Mouse (Mus musculus) limb, embryonic 13.5 days (tissue): ENCODE data around the gene Tmem165. TPM values are rescaled to one million over a fixed set of nuclear protein-coding genes. Genes with fewer than 3 reads are reported as not detected.

Source experiments
- ATAC-seq: fragments of 200-750 bp; cut with Nextera tagmentation; 2 replicates; pipeline ENCODE4 v1.8.0; 2017; ENCODE audit warnings: low read depth, moderate number of reproducible peaks, moderate TSS enrichment; ENCODE audit not compliant: low FRiP score
- H3K27ac ChIP-seq: fragments of 300-500 bp; sonication (generic); 2 replicates; pipeline ENCODE4 v1.5.1; 2015; ENCODE audit warnings: inconsistent platforms, mild to moderate bottlenecking, moderate library complexity
- H3K27me3 ChIP-seq: fragments of 300-500 bp; sonication (generic); 2 replicates; pipeline ENCODE4 v1.6.1; 2015; ENCODE audit warnings: mild to moderate bottlenecking, inconsistent platforms
- H3K36me3 ChIP-seq: fragments of 300-500 bp; sonication (generic); 2 replicates; pipeline ENCODE4 v1.6.1; 2015; ENCODE audit warnings: inconsistent platforms, mild to moderate bottlenecking, moderate library complexity
- H3K4me1 ChIP-seq: fragments of 300-500 bp; sonication (generic); 2 replicates; pipeline ENCODE4 v1.6.1; 2015; ENCODE audit warnings: inconsistent platforms
- H3K4me2 ChIP-seq: fragments of 300-500 bp; sonication (generic); replicated peaks from 2 replicates; pipeline ENCODE4 v1.6.1; 2015; ENCODE audit warnings: inconsistent platforms, mild to moderate bottlenecking, moderate library complexity
- H3K4me3 ChIP-seq: fragments of 300-500 bp; sonication (generic); 2 replicates; pipeline ENCODE4 v1.5.1; 2015; ENCODE audit warnings: moderate library complexity, mild to moderate bottlenecking, inconsistent platforms
- H3K9ac ChIP-seq: fragments of 300-500 bp; sonication (generic); 2 replicates; pipeline ENCODE4 v1.6.1; 2015; ENCODE audit warnings: mild to moderate bottlenecking, inconsistent platforms
- H3K9me3 ChIP-seq: fragments of 300-500 bp; sonication (generic); 2 replicates; pipeline ENCODE4 v1.6.1; 2016; ENCODE audit warnings: inconsistent platforms
- WGBS: fragments of 180-500 bp; shearing (Covaris S2); methylation state at CpG from one replicate; pipeline ENCODE4 v1.1.7; 2015; 5-methylcytosine and 5-hydroxymethylcytosine counted together
- polyA plus RNA-seq: library from polyadenylated mRNA; unstranded; fragments of >200 nt; fragmentation: Nextera tagmentation; extraction: Ambion mirVana; gene quantifications from 2 replicates; pipeline ENCODE4 v1.2.1, GENCODE M21; 2015

Tmem165 gene
- polyA plus RNA-seq, 1 experiment from 2014 or later = 111 TPM

DNA sequence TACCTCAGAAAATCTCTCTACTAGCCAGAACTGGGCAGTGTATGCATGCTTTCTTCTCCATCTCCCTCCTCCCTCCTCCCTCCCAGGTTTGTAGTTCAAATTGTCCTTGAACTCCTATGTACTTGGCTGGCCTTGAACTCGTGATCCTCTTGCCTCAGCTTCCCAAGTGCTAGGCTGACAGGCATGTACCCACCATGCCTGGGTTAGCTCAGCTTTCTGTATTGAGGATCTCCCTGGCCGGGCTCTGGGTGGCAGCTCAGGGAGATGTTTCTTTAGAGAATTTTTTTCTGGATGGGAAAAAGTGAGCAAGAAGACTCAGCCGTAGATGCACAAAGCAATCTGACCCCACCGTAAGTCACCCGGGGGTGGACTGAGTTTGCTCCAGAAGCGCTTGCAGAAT is 30.7 kb upstream of the Tmem165 start:
- 91% methylated on average over 6 of the region's 6 CpGs for WGBS
- Histone ChIP-seq H3K4me2 (no peak overlapping the region), H3K4me1 (no peaks in the 10 kb centered on the region), H3K36me3 (peaks cover 67% of the 10 kb centered on the region), H3K9ac (no peak overlapping the region), H3K27ac (no peak overlapping the region), H3K9me3 (no peaks in the 10 kb centered on the region), H3K4me3 (no peak overlapping the region), H3K27me3 (no peaks in the 10 kb centered on the region)
- no peak for ATAC-seq

DNA sequence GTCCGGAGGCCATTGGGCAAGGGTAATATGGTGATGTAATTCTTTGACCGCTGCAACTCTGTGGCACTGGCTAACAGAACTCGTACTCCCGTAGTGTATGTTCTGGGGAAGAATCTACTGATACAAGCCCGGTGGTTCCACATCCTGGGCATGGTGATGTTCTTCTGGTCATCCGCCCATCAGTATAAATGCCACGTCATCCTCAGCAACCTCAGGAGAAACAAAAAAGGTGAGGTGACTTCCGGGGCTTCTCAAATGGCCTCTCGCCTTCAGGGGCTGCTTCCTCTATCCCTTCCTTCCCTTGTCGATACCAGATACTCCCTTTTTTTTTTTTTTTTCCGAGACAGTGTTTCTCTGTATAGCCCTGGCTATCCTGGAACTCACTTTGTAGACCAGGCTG is 30.2 kb upstream of the Tmem165 start:
- Histone ChIP-seq H3K4me3 (no peak overlapping the region), H3K36me3 (peaks cover 67% of the 10 kb centered on the region), H3K4me2 (no peak overlapping the region), H3K4me1 (no peaks in the 10 kb centered on the region), H3K9me3 (no peaks in the 10 kb centered on the region), H3K27me3 (no peaks in the 10 kb centered on the region), H3K27ac (no peak overlapping the region), H3K9ac (no peak overlapping the region)
- no peak for ATAC-seq
- WGBS = 93% methylated on average over 11 of the region's 11 CpGs

GRCm38 (mm10) chr5:76154434-76155165 is 29.1 kb upstream of the Tmem165 start:
- Histone ChIP-seq H3K9ac (no peak overlapping the region), H3K27me3 (no peaks in the 10 kb centered on the region), H3K9me3 (no peaks in the 10 kb centered on the region), H3K4me3 (no peak overlapping the region), H3K36me3 (peaks cover 65% of the 10 kb centered on the region), H3K4me2 (no peak overlapping the region), H3K27ac (no peak overlapping the region), H3K4me1 (no peaks in the 10 kb centered on the region)
- 87% methylated on average over 21 of the region's 21 CpGs for WGBS
- ATAC-seq = no peak

DNA sequence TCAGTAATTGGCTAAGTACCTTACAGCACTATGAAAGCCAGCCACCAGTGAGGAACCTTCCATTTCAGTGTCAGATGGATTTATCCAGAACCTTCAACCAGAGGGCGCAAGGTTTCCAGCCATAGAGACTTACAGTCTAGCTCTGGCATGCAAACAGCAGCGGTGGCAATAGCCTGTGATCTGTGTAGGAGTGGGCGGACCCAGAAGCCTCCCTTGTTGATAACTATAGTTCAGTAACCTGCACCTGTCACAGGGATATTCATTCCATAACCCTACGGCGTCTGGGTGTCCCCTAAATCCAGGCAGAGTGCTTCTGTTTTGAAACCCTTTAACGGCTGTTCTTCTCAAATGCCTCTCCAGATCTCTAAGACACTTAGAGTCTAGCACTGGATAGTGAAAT is 24.1 kb upstream of the Tmem165 start:
- Histone ChIP-seq H3K9ac (no peak overlapping the region), H3K27me3 (no peaks in the 10 kb centered on the region), H3K27ac (no peak overlapping the region), H3K36me3 (peaks cover 21% of the 10 kb centered on the region), H3K4me2 (no peak overlapping the region), H3K4me3 (no peak overlapping the region), H3K4me1 (no peaks in the 10 kb centered on the region), H3K9me3 (no peaks in the 10 kb centered on the region)
- ATAC-seq = peak; percentile 69; the same call in 1 of the 2 replicates
- 79% methylated on average over 6 of the region's 6 CpGs for WGBS

DNA sequence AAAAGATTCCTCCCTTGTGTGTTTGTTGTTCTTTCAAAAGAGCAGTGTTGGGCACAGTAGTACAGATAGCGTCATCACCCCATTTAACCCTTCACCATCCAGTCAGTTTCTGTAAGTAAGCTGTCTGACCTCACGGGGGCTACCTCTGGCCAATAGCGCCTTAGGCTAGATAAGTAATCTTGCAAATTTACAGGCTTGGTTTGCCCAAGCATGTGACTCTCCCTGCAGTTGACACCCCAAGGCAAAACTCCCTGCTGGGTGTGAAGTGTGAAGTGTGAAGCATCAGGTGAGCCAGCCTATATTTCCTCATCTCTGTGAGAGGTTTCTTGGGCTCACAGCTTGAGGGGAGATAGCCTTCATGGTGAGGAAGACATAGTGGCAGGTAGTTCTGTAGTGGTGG is 23.6 kb upstream of the Tmem165 start:
- H3K27me3 ChIP-seq = no peaks in the 10 kb centered on the region
- H3K36me3 ChIP-seq = peaks cover 16% of the 10 kb centered on the region
- ATAC-seq = no peak
- H3K4me2 ChIP-seq = no peak overlapping the region
- no peak overlapping the region for H3K9ac ChIP-seq
- no peak overlapping the region for H3K4me3 ChIP-seq
- H3K4me1 ChIP-seq = no peaks in the 10 kb centered on the region
- no peaks in the 10 kb centered on the region for H3K9me3 ChIP-seq
- WGBS = 58% methylated on average over 3 of the region's 3 CpGs
- no peak overlapping the region for H3K27ac ChIP-seq

DNA sequence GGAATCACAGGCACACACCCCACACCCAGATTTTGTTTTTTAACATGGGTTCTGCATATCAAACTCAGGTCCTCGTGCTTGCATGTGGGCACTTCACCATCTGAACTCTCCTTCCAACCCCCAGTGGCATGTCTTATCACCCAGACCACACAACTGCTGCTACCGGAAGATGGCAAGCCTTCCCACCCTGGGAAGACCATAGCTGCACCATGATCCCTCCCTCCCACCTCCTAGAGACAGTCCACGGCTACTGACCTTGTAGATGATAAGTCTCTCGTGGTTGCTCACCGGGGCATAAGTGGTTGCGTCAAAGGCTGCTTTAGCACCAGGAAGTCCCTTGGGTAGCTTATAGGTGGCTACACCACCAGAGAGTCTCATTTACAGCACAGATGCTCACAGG is 22.2 kb upstream of the Tmem165 start:
- H3K9ac ChIP-seq = no peak overlapping the region
- no peaks in the 10 kb centered on the region for H3K27me3 ChIP-seq
- WGBS = 92% methylated on average over 6 of the region's 6 CpGs
- H3K4me1 ChIP-seq = no peaks in the 10 kb centered on the region
- no peaks in the 10 kb centered on the region for H3K9me3 ChIP-seq
- H3K27ac ChIP-seq = no peak overlapping the region
- H3K36me3 ChIP-seq = peaks cover 8% of the 10 kb centered on the region
- ATAC-seq = no peak
- H3K4me2 ChIP-seq = no peak overlapping the region
- no peak overlapping the region for H3K4me3 ChIP-seq

- Histone ChIP-seq H3K4me2 (no peak overlapping the region), H3K9me3 (no peaks in the 10 kb centered on the region), H3K36me3 (peaks cover 5% of the 10 kb centered on the region; the same call in 1 of the 2 replicates), H3K9ac (no peak overlapping the region), H3K27me3 (no peaks in the 10 kb centered on the region), H3K4me1 (no peaks in the 10 kb centered on the region), H3K4me3 (no peak overlapping the region), H3K27ac (no peak overlapping the region)
- whole genome bisulfite sequencing = 89% methylated on average over 5 of the region's 5 CpGs
- ATAC-seq = no peak
These were observed 20.8 kb upstream of the Tmem165 start for GRCm38 (mm10) chr5:76162926-76163325.

GRCm38 (mm10) chr5:76163828-76164390 is 19.8 kb upstream of the Tmem165 start:
- Histone ChIP-seq H3K9ac (no peak overlapping the region), H3K4me1 (no peaks in the 10 kb centered on the region), H3K27ac (no peak overlapping the region), H3K27me3 (no peaks in the 10 kb centered on the region), H3K4me2 (no peak overlapping the region), H3K4me3 (no peak overlapping the region), H3K36me3 (peaks cover 2% of the 10 kb centered on the region; the same call in 1 of the 2 replicates), H3K9me3 (no peaks in the 10 kb centered on the region)
- no peak for ATAC-seq
- 51% methylated on average over 4 of the region's 4 CpGs for WGBS

- H3K27ac ChIP-seq = no peak overlapping the region
- H3K27me3 ChIP-seq = no peaks in the 10 kb centered on the region
- H3K36me3 ChIP-seq = no peaks in the 10 kb centered on the region
- ATAC-seq = no peak
- 72% methylated on average over 7 of the region's 7 CpGs for WGBS
- no peak overlapping the region for H3K4me2 ChIP-seq
- no peaks in the 10 kb centered on the region for H3K4me1 ChIP-seq
- no peak overlapping the region for H3K9ac ChIP-seq
- no peaks in the 10 kb centered on the region for H3K9me3 ChIP-seq
- no peak overlapping the region for H3K4me3 ChIP-seq
These were observed 18.9 kb upstream of the Tmem165 start for GRCm38 (mm10) chr5:76164827-76165226.

GRCm38 (mm10) chr5:76170522-76170921 is 13.2 kb upstream of the Tmem165 start:
- Histone ChIP-seq H3K4me3 (no peak overlapping the region), H3K27ac (no peak overlapping the region), H3K27me3 (no peaks in the 10 kb centered on the region), H3K4me1 (no peaks in the 10 kb centered on the region), H3K4me2 (no peak overlapping the region), H3K9ac (no peak overlapping the region), H3K36me3 (no peaks in the 10 kb centered on the region), H3K9me3 (no peaks in the 10 kb centered on the region)
- no peak for ATAC-seq
- 74% methylated on average over 4 of the region's 4 CpGs for WGBS

GRCm38 (mm10) chr5:76171039-76171438 is 12.6 kb upstream of the Tmem165 start:
- H3K4me1 ChIP-seq = no peaks in the 10 kb centered on the region
- H3K9ac ChIP-seq = no peak overlapping the region
- H3K27me3 ChIP-seq = no peaks in the 10 kb centered on the region
- H3K4me2 ChIP-seq = no peak overlapping the region
- no peak for ATAC-seq
- no peaks in the 10 kb centered on the region for H3K9me3 ChIP-seq
- no peaks in the 10 kb centered on the region for H3K36me3 ChIP-seq
- no peak overlapping the region for H3K27ac ChIP-seq
- no peak overlapping the region for H3K4me3 ChIP-seq

- Histone ChIP-seq H3K4me1 (peaks cover 8% of the 10 kb centered on the region; the same call in 1 of the 2 replicates), H3K36me3 (no peaks in the 10 kb centered on the region), H3K27ac (no peak overlapping the region), H3K9me3 (no peaks in the 10 kb centered on the region), H3K27me3 (no peaks in the 10 kb centered on the region), H3K9ac (no peak overlapping the region), H3K4me2 (no peak overlapping the region), H3K4me3 (no peak overlapping the region)
- 86% methylated on average over 4 of the region's 4 CpGs for WGBS
- ATAC-seq = no peak
These were observed 8.6 kb upstream of the Tmem165 start for GRCm38 (mm10) chr5:76175051-76175450.

DNA sequence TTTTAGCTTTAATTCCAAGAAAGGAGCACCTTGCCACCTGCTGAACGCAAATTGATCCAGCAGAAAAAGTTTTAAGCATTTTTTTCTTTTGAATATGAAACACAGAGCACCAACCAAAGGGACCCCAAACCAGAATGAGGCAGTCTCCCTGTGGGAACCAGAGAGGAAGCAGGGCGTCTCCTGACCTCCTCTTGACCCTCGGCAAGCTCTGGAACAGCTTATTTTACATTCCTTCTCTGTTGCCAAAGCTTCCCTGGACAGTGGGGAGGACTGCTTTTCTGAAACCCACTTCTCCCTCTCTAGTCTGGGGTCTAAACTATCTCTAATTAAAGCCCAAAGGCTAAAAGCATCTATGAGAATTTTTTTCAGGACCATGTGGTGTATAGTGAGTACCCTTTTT is 7.3 kb upstream of the Tmem165 start:
- no peak overlapping the region for H3K9ac ChIP-seq
- H3K36me3 ChIP-seq = no peaks in the 10 kb centered on the region
- H3K4me2 ChIP-seq = 0 out of 2 replicates have a peak overlapping the region, but pooled peaks have one; percentile 3
- 32% methylated on average over 3 of the region's 3 CpGs for WGBS
- no peaks in the 10 kb centered on the region for H3K27me3 ChIP-seq
- ATAC-seq = no peak
- H3K4me1 ChIP-seq = peaks cover 8% of the 10 kb centered on the region; the same call in 1 of the 2 replicates
- H3K4me3 ChIP-seq = no peak overlapping the region
- no peak overlapping the region for H3K27ac ChIP-seq
- no peaks in the 10 kb centered on the region for H3K9me3 ChIP-seq
